Mouse (Mus musculus) layer of hippocampus, adult 11-12 months (tissue): Measurements from ENCODE around the gene Gm13289.
"Not testable (repeated sequence)": the region's sequence is repeated elsewhere in the genome, so short reads cannot be mapped to it uniquely, and the experiment has no call there.

Source experiments
- DNase-seq: peaks from one replicate; pipeline ENCODE4 v3.0.0; 2022; ENCODE audit warnings: low spot score

Gene Gm13289

DNA sequence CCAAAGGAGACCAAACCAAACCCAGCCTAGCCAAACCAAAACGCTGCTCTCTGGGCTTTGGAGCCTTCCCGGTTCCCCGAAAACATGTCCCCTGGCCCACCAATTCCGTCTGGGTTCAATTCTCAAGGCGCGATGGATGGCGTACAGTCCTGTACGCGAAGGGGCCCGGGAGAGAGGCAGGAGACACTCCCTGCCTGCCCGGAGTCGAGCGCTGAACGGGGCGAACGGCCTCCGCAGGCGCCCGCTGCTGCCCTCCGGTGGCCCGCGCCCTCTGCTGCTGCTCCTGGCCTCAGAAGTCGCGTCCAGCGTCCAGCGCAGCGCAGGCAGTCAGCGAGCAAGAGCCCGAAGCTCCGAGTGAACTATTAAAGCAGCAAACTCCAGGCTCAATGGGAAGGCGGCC lies 5.6 kb downstream of the Gm13289 start:
- DNase-seq = not testable (repeated sequence)

DNA sequence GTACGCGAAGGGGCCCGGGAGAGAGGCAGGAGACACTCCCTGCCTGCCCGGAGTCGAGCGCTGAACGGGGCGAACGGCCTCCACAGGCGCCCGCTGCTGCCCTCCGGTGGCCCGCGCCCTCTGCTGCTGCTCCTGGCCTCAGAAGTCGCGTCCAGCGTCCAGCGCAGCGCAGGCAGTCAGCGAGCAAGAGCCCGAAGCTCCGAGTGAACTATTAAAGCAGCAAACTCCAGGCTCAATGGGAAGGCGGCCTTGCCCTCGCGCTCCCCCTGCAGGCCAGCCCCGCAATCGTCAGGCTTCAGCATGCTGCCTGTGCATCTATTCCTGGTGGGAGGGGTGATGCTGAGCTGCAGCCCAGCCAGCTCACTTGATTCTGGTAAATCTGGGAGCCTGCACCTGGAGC lies 8.7 kb downstream of the Gm13289 start, which contains the start of gene Gm13276:
Gm13276 (plus strand) TSS at position 301 of the 400 bp plus-strand sequence.
- DNase-seq = not testable (repeated sequence)

DNA sequence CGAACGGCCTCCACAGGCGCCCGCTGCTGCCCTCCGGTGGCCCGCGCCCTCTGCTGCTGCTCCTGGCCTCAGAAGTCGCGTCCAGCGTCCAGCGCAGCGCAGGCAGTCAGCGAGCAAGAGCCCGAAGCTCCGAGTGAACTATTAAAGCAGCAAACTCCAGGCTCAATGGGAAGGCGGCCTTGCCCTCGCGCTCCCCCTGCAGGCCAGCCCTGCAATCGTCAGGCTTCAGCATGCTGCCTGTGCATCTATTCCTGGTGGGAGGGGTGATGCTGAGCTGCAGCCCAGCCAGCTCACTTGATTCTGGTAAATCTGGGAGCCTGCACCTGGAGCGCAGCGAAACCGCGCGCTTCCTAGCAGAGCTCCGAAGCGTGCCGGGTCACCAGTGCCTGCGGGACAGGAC lies 11.7 kb downstream of the Gm13289 start, which contains the start of gene Gm13277:
Gm13277 (plus strand) TSS at position 231 of the 400 bp plus-strand sequence.
- DNase-seq = peak; percentile 67

DNA sequence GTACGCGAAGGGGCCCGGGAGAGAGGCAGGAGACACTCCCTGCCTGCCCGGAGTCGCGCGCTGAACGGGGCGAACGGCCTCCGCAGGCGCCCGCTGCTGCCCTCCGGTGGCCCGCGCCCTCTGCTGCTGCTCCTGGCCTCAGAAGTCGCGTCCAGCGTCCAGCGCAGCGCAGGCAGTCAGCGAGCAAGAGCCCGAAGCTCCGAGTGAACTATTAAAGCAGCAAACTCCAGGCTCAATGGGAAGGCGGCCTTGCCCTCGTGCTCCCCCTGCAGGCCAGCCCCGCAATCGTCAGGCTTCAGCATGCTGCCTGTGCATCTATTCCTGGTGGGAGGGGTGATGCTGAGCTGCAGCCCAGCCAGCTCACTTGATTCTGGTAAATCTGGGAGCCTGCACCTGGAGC lies 14.5 kb downstream of the Gm13289 start, which contains the start of gene Gm13278:
Gm13278 (plus strand) TSS at position 301 of the 400 bp plus-strand sequence.
- not testable (repeated sequence) for DNase-seq

DNA sequence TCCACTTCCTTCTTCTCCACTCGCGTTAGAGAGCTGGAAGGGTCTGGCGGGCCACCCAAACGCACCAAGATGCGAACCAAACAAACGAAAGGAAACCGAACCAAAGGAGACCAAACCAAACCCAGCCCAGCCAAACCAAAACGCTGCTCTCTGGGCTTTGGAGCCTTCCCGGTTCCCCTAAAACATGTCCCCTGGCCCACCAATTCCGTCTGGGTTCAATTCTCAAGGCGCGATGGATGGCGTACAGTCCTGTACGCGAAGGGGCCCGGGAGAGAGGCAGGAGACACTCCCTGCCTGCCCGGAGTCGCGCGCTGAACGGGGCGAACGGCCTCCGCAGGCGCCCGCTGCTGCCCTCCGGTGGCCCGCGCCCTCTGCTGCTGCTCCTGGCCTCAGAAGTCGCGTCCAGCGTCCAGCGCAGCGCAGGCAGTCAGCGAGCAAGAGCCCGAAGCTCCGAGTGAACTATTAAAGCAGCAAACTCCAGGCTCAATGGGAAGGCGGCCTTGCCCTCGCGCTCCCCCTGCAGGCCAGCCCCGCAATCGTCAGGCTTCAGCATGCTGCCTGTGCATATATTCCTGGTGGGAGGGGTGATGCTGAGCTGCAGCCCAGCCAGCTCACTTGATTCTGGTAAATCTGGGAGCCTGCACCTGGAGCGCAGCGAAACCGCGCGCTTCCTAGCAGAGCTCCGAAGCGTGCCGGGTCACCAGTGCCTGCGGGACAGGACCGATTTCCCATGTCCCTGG lies 17.4 kb downstream of the Gm13289 start, which contains the start of gene Gm13275:
Gm13275 (plus strand) TSS at position 552 of the 740 bp plus-strand sequence.
- peak; percentile 72 for DNase-seq

DNA sequence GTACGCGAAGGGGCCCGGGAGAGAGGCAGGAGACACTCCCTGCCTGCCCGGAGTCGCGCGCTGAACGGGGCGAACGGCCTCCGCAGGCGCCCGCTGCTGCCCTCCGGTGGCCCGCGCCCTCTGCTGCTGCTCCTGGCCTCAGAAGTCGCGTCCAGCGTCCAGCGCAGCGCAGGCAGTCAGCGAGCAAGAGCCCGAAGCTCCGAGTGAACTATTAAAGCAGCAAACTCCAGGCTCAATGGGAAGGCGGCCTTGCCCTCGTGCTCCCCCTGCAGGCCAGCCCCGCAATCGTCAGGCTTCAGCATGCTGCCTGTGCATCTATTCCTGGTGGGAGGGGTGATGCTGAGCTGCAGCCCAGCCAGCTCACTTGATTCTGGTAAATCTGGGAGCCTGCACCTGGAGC lies 20.4 kb downstream of the Gm13289 start, which contains the start of gene Gm13279:
Gm13279 (plus strand) TSS at position 301 of the 400 bp plus-strand sequence.
- DNase-seq = not testable (repeated sequence)

DNA sequence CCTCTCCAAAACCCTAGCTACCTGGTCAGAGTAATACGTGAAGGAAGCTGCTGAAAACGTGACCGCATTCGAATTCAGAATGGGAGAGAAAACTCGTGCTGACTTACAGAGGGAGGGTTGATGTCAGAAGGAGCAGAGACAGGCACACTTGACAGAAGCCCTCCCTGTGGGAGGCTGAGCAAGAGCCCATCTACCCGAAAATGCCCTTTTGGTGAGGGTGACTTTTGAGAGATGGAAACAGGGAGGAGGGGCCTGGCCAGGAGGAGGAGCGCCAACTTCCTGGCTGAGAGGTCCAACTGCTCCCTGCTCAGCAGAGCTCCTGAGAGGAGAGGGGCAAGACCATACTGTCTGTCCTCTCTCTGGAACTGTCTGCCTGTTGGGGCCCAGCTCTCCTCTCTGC lies 22.6 kb downstream of the Gm13289 start, which contains the start of gene Gm13285:
Gm13285 (plus strand) TSS at position 301 of the 400 bp plus-strand sequence.
- not testable (repeated sequence) for DNase-seq

DNA sequence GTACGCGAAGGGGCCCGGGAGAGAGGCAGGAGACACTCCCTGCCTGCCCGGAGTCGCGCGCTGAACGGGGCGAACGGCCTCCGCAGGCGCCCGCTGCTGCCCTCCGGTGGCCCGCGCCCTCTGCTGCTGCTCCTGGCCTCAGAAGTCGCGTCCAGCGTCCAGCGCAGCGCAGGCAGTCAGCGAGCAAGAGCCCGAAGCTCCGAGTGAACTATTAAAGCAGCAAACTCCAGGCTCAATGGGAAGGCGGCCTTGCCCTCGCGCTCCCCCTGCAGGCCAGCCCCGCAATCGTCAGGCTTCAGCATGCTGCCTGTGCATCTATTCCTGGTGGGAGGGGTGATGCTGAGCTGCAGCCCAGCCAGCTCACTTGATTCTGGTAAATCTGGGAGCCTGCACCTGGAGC lies 26.2 kb downstream of the Gm13289 start, which contains the start of gene Gm13287:
Gm13287 (plus strand) TSS at position 301 of the 400 bp plus-strand sequence.
- not testable (repeated sequence) for DNase-seq

DNA sequence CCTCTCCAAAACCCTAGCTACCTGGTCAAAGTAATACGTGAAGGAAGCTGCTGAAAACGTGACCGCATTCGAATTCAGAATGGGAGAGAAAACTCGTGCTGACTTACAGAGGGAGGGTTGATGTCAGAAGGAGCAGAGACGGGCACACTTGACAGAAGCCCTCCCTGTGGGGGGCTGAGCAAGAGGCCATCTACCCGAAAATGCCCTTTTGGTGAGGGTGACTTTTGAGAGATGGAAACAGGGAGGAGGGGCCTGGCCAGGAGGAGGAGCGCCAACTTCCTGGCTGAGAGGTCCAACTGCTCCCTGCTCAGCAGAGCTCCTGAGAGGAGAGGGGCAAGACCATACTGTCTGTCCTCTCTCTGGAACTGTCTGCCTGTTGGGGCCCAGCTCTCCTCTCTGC lies 28.5 kb downstream of the Gm13289 start, which contains the start of gene Gm13288:
Gm13288 (plus strand) TSS at position 301 of the 400 bp plus-strand sequence.
- DNase-seq = not testable (repeated sequence)

DNA sequence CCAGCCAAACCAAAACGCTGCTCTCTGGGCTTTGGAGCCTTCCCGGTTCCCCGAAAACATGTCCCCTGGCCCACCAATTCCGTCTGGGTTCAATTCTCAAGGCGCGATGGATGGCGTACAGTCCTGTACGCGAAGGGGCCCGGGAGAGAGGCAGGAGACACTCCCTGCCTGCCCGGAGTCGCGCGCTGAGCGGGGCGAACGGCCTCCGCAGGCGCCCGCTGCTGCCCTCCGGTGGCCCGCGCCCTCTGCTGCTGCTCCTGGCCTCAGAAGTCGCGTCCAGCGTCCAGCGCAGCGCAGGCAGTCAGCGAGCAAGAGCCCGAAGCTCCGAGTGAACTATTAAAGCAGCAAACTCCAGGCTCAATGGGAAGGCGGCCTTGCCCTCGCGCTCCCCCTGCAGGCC lies 29.0 kb downstream of the Gm13289 start:
- DNase-seq = not testable (repeated sequence)

DNA sequence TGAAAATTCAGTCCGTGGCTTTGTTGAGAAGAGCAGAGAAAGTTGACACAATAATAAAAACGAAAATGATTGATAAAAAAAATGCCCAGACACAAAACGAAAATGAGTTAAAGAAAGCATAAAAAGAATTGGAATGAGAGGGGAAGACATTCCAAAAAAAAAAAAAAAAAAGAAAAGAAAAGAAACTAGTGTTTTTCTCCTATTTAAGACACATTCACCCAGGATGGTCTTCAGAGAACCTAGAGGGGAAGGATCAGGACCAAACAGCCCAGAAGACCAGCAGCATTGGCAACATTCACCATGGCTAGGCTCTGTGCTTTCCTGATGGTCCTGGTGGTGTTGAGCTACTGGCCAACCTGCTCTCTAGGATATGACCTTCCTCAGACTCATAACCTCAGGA lies 39.2 kb downstream of the Gm13289 start, which contains the start of gene Ifna7:
Ifna7 (plus strand) TSS at position 301 of the 400 bp plus-strand sequence.
- no peak for DNase-seq

DNA sequence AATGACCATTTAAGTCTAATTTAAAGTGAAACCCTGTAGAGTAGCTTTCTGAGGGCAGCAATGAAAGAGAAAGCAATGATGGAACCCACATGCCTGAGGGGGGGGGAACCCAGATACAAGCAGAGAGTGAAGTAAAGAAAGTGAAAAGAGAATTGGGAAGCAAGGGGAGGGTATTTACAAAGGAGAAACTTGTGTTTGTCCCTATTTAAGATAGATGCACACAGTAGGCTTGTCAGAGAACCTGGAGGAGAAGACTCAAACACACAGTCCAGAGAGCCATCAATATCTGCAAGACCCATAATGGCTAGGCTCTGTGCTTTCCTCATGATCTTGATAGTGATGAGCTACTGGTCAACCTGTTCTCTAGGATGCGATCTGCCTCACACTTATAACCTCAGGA lies 42.9 kb downstream of the Gm13289 start, which contains the start of gene Ifna11:
Ifna11 (plus strand) TSS at position 301 of the 400 bp plus-strand sequence.
- DNase-seq = no peak

DNA sequence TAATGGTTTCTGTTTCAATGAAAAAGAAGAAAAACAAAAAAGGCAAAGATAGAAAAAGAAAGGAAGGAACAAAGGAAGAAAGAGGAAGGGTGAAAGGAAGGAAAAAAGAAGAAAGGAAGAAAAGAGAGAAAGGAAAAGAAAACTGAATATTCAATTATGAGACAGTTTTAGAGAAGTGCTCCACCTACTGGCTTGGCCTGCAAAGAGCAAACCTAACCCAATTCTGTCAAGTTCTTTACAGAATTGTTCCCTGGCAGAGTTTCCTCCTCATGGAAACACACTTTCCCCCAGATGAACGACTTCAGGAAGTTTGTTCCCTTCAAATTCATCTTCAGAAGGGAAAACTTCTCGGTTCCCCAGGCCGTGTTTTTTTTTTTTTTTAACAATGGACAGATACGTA lies 46.3 kb downstream of the Gm13289 start:
- no peak for DNase-seq
